Mouse (Mus musculus) fibroblast of lung, adult 2 months (primary cell): ENCODE results near the gene Scimp.

Source experiments
- DNase-seq: peaks from one replicate; pipeline ENCODE4 v3.0.0-alpha.2; 2011; ENCODE audit warnings: low read depth

The Scimp gene

DNA sequence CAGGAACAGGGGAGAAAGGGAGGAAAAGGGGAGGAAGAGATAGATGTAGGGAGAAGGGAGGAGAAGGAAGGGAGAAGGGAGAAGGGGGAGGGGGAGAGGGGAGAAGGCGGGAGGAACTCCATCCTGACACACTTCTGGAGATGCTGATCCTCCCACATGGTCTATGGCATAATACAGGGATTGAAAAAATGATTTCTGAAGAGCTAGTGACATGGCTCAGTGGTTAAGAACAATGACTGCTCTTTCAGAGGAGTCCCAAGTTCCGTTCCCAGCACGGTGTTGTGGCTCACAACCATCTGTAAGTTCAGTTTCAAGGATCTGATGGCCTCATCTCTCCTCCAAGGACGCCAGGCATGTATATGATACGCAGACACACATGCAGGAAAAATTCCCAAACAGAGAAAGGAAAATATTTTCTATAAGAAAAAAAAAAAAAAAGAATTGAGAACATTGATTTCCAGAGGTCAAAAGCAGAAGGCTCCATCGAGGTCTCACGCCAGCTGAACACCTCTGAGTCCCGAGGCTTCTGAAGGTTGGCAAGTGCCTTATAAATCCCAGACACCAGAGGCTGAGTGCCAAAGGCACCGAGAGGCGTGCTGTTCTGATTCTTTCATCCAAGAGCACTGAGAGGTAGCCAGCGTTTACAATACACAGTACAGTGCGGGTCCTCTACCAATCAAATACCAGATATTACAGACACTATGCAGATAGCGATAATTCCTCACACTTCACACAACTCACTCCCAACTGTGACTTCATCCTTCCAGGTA lies 730 bp downstream of the Scimp start:
- no peak for DNase-seq

DNA sequence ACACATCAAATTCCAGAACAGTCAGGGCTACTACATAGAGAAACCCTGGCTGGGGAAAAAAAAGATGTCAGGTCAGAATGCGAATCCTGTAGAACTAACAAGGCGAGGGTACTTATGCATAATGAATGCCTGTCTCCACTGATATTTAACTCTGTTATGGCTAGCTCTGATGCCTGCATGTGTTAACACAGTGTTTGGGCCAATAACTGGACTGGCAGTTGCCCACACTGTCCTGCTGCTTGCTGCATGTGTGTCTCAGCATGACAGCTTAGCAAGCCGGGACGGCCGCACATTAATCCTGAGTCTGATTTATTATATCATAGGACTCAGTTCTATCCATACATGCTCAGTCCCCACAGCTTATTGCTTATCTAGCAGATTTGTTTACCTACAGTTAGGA lies 1.3 kb downstream of the Scimp start:
- DNase-seq, result no peak

DNA sequence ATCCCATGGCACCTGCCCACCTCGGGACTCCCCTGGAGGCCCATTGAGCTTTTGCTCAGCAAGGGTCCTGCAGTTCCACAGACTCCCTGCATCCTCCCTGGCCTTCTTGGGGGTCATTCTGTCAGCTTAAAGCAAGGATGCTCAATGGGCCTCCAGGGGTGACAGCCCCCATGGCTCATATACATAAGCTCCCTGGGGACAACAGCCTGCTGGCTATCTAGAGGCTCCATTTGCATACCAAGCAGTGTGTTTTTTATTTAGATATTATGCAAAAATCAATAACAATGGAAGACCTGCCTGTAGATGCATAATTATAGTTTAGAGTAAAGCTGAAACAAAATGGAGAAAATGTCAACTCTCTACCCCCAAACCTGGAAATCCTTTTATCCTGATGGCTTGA lies 3.4 kb downstream of the Scimp start:
- DNase-seq, result no peak

DNA sequence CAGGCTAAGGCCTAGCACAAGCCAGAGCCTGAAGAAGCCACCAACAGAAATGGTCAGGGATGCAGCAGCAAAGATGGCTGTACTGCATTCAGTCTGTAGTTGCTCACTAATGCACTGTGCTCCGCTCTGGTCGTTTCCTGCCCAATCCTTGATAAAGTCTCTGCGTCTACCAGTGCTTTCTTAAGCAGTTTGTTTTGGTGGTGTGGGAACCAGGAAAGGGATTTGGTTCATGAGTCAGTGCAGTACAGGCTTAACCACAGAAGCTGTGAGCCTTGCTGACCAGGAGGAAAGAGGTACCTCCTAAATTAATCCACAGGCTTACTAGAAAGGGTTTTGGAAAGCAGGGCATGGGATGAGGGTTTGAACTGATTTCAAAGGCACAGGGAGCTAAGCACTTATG lies 4.3 kb downstream of the Scimp start:
- no peak for DNase-seq

DNA sequence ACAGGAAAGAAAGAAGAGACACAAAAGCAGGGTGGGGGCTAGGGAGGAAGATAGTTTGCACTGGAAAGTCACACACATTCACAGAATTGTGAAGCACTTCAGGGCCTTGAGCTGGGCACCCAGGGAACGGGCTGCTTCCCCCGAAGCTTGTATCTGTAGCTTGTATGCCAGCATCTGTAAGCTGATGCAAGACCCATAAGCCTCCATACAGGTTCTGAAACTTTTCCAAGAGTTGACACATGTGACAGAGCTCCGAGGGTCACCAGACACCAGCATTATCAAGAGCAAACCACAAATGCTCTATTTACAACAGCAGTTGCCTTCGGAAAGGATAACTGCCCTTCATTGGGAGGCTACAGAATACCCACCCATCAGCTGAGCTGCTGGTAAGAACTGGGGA lies 4.8 kb downstream of the Scimp start:
- no peak for DNase-seq

DNA sequence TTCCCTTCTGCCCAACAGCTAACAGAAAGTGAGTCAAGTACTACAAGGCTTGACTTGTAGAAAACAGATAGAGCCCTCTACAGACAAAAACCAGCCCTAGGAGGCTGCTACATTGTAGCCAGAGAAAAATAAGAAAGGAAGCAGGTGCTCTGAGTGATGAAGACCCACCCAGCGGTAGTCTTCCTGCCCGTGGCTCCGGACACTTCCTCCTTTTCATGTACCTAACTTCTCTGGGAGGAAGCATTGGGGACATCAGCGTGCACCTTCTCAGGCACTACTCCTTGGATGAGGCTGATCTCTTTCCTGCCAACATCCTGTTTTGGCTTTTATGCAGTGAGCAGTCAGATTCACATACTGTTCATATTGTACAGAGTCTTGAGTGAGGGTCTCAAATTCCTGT lies 5.7 kb downstream of the Scimp start:
- DNase-seq, result no peak

DNA sequence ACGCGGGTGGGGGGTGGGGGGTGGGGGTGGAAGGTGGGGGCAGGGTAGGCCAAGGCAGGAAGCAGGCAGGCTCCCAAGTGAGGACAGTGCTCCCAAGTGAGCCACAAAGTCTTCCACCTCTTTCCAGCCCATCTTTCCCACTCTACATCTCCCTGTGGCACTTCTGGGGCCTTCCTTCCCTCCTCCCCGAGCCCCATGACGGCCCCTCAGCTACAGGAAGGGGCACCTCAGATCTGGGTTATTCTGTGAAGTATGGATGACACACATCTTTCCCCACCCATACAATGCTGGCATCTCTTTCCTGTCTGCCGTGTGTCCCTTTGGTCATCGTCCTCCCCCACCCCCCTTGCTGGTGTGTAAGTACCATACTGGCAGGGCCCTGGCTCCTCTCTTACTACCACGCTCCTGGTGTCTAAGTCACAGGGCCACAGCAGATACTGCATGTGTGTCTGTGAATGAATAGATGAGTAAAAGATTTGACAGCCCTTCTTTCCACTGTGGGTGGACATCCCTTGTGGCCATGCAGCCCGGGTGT lies 6.7 kb downstream of the Scimp start:
- DNase-seq, result no peak

DNA sequence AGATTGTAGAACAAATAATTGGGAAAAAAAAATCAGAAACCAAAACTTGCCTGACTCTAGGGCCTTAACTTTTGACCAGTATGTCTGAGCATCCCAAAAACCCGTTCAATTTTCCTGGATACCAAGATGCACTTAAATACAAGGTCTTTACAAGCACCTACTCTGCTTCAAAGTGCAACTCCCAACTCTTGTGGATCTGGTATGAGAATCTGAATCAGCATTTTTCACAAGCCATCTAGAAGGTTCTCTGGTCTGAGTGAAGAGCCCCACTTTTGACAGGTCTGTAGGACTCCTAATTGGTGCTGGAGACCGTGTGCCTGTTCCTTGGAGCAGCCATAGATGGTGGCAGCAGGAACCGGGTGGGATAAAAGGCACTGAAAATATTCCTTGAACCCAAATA lies 8.0 kb downstream of the Scimp start:
- no peak for DNase-seq

DNA sequence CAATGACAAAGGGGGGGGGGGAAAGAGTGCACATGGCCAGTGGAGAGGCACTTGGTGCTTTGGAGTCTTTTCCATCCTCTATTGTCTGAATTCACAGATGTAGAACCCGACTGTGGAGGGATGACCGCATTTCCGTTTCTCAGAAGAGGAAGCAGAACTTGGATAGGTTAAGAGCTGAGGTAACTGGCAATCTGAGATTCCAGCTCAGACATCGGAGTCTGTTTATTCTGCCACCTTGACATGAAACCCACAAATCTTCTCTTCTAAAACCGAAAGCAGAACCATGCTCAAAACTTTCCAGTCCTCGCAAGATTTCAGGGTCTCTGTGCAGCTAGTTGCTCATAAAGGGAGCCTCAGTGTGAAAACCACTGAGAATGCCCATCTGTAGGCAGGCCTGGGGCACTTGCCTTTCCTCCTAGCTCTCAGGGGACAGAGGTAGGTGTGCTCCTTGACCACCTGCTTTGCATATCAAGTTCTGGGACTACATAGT lies 8.6 kb downstream of the Scimp start:
- no peak for DNase-seq

DNA sequence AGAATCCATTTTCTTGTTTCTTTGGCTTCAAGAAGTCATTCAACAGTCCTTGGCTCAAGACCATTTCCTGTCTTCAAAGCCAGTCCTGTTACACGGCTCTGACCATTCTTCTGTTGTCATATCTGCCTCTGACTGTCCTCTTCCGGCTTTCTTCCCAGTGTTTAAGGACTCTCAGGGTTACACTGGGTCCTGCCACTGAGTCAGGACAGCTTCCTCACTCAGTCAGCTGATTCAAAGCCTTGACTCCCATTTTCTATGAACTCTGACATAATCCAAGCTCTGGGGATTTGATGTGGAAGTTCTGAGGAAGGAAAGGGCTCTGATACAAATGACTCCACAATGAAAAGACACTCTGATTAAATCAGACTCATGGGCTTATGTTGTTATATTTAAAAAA lies 9.5 kb downstream of the Scimp start:
- no peak for DNase-seq

DNA sequence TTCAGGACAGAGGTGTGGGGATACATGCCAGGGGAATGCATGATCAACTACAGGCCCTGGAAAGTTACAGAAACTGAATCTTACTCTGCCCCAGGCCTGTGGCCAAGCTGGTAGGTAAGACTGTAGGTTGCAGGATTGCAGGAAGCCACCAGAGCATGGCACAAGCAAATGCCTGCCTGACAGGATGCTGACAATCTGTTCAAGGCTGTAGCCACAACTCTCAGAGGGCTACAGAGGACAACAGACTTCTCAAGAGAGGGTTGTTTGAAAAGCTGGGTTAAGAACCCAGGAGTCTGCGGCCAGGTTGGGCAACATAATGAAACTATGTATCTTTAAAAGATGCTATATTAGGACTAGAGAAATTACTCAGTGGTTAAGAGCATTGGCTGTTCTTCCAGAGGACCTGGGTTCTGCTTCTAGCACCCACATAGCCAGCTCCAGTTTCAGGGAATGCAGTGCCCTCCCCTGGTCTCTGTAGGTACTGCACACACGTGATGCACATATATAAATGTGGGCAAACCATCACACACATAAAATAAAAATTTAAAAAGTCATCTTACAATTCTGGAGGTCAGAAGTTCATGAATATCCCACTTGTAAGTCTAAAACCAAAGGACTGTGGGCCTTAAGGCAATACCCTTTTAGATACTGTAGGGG lies 10.1 kb downstream of the Scimp start:
- no peak for DNase-seq

DNA sequence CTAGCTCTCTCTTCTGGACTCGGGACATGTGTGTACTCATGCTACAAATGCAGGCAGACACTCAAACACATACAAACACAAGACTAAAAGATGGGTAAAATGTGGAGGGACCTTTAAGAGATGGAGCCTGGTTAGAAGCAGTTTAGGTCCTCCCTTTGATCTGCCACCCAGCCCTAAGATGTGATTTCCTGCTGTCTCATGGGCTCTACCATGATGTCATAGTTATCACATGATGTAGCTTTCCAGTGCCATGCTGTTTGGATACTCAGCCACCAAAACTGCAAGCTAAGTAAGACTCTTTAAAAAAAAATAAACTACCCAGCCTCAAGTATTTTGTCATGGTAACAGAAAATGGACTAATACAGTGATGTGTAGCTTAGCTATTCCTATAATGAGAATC lies 20.0 kb downstream of the Scimp start:
- no peak for DNase-seq

DNA sequence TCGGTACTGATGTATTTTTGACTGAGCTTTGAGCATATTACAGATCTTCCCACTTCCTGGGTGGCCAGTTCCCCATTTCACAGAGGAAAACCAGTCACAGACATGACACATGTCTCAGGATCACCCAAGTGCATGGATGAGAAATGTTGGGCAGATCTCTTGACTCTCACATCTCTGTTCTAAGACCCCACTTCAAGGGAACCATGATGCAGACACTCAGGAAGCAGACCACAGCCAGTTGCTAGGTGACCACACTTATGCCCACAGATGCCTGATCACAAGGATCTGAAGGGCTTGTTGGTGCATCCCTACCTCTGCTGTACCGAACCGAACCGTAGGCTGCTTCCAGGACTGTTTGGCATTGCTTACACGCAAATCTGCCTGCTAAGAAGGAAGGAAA lies 20.7 kb downstream of the Scimp start:
- DNase-seq, result no peak

DNA sequence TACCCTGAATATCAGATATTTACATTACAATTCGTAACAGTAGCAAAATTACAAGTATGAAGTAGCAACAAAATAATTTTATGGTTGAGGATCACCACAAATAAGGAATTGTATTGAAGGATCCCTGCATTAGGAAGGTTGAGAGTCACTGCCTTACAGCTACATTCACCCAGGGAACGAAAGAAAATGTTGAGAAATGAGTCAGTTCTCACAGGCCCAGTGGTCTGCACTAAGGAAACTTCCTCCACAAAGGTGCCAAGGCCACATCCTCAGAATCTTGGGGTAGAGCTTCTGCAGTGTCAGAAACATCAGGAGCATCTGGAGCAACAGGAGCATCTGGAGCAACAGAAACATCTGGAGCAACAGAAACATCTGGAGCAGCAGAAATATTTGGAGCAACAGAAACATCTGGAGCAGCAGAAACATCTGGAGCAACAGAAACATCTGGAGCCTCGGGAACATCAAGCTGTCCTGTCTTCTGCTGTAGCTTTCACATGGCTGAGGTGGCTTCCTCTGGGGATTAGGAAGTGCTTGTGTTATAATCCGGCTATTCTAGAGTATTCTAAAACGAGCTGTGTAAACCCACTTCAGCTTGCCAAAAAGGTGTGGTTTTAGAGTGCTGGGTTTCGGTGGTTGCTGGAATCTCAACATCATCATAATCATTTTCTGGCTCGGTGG lies 21.4 kb downstream of the Scimp start:
- DNase-seq, result no peak

DNA sequence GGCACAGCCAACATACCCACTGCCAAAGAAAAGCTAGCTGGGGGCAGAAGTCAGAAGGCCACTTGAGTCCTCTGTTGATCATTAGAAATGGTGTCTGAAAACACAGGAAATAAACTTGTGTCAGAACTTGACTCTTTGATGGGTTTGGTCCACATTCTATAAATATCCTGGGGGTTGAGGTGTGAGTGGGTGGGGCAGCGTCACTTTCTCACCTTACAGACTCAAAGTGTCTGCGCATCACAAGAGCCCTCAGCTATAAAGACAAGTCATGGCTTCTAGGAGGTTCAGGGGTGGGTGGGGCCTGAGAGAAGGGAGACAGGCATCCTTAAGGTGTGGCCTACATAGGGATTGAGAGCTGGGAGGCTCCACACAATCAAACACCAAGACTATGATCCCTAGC lies 22.0 kb downstream of the Scimp start:
- DNase-seq, result no peak

DNA sequence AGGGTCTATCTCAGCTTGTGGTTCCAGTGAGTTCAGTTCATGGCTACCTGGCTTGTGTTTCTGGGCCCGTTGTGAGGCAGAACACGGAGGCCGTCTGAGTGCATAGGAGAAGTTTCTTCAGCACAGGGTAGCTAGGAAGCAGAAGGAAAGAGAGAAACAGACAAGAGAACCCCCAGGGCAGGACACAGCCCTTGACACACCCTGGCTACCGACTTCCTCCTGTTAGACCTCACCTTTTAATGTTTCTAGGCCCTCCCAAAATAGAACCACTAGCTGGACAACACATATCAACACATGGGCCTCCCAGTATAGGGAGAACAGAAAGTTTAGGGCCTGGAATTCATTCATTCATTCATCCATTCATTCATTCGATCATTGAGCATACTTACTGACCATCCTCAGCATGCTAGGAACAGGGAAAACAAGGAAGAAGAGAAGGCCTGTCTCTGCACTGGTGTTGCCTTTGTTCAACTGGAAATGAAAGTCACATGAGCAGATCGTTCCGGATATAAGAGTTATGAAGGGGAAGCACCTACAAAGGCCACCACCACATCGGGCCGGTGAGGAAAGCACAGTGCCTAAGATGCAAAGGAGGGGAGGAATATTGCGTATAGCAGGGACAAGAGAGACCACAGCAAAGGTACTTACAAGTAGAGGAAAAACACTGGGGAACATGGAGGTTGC lies 23.3 kb downstream of the Scimp start:
- no peak for DNase-seq

DNA sequence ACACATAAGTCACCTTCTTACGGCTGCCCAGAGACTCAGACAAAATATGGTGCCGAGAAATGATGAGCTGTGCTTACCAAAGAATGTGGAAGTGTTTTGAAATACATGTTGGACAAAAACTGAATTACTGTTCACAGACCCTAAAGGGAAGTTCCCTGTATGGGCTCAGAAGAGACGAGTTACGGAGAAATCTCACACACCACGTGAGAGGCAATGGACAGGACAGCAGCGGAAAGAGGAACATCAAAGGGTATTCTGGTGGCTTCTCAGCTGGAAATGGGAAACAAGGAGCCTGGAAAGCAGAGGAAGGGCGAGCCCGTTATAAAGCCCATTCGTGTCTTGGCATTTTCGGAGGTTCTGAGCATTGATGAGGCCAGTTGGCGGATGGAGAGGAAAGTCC lies 25.3 kb downstream of the Scimp start:
- no peak for DNase-seq

DNA sequence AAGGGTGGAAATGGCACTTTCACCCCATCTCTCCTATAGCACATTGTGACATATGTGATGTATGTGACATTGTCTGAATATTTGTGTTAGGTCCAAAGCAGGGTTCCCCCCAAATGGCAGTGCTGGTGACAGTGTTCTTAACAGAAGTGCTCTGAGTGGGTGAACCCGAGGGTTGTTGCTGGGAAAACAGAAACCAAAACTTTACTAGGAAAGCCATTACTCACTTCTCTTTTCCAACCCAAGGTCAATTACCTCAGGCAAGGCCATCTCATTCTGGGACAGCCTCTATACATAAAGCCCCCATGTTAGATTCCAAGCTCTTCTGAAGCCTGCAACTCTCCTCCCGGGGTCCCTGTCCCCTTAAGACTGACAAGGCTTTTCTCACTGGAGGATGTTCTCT lies 26.5 kb downstream of the Scimp start:
- no peak for DNase-seq

DNA sequence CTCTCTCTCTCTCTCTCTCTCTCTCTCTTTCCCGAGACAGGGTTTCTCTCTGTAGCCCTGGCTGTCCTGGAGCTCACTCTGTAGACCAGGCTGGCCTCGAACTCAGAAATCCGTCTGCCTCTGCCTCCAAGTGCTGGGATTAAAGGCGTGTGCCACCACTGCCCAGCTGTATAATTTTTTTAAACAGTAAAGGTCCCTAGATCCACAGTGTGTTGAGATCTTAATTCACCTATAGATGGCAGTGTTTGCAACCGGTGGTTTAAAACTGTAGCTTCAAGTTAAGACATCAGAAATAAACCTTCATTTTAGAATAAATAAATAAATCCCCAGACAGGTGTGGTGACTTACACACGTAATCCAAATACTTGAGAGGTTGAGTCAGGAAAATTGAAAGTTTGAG lies 34.3 kb downstream of the Scimp start:
- DNase-seq, result peak; percentile 31

DNA sequence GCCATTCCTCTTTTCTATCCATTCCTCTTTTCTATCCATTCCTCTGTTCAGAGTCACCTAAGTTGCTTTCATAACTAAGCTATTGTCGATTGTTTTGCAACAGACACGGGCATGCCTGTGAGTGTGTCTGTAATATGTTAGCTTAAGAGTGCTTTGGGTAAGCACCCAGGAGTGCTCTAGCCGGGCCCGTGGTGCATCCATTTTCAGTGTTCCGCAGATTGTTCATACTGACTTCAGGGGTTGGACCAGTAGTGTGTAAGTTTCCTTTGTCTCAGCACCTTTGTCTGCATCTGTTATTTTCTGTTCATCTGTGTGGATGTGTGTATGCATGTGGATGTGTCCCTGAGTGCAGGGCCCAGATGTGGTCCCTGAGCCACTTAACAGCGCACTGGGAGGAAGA lies 34.8 kb downstream of the Scimp start:
- DNase-seq, result no peak

DNA sequence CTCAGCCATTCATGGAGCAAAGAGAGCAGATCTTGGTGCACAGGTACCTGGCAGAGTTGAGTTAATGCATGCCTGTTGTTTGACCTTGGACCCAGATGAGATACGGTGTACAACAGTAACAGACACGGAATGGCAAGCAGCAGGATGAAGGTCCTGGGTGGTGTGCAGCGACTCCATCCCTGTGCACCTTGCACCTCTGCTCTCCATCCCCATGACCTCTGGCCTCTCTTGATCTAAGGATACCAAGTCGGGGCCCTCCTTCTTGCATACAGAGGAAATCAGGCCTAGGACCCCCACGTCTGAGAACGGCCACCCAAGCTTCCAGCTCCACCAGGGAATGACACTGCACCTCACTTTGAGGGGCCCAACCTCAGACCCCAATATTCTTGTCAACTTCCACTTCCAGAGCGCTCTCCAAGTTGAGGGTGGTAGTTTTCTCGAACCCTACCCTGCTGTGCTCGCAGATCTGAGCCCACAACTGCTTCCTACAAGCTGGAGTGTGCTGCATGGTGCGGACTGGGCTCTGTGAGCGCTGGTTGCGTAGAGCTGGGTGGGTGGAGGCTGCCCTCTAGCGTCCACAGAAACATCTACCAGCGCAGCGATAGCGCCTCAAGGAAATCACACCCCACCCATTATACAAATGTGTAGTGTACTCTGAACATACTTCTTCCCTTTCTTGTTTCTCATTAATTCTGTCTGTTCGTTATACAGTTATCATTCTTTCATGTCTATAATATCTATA lies 35.4 kb downstream of the Scimp start:
- peak; percentile 32 for DNase-seq

DNA sequence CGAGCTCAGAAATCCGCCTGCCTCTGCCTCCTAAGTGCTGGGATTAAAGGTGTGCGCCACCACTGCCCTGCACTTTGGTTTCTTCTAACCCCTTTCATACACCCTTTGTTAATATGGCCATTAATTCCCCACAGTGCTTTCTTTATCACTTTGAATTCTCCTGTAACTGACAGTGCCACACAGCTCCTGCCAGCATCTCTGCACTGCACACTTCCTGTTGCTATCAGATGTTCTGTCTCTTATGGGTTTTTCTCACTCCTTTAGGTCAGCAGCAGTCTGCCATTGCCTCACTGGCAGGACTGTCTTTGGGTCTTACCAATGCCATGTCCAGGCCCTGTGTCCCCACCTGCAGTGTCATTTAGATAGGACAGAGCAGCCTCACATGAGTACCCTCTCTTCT lies 41.6 kb downstream of the Scimp start:
- no peak for DNase-seq
